8 mouse cellular contexts compared by ENCODE assay signal in the genomic region with DNA sequence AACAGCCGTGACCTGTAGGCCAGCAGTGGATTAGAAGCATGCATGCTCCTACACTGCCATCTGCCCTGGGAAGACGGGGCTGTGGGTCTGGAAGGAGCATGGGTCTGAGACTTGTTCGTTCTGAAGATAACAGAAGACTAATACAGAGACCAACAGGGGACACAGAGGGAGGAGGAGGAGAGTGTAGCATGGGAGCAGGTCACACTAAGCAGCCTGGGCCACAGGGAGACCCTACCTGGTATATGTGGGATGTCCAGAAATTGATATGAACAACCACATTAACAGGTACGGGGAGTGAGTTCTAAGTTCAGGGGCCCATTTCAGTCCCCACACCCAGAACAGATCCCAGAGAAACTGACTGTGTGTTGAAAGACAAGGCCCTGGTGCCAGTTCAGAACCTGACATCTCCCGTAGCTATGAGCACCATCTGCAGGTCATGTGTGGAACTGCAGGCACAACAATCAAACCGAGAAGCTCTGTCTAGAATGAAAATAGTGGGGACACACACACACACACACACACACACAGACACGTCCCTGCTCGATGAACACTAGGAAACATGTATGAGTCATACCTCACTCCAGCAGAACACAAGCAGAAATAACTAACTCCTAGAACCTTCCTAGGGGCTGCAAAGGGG.
DNase-seq lines count a peak whose midpoint lies in the region; ATAC-seq and TF ChIP-seq lines count a peak whose summit lies in the region.

No protein-coding gene starts in this region.

- no peaks in the 10 kb centered on the region for H3K27me3 ChIP-seq in thymus, adult 2 months (ENCODE audit: control insufficient read depth, insufficient read depth, low read length)
- no peaks in the 10 kb centered on the region for H3K27me3 ChIP-seq in hindbrain, embryonic 15.5 days

- no peak overlapping the region for H3K9ac ChIP-seq in hindbrain, embryonic 15.5 days

- H3K4me1 ChIP-seq in thymus, adult 2 months (replicated peaks; ENCODE audit: control insufficient read depth, insufficient read depth, low read length): no peaks in the 10 kb centered on the region
- H3K4me1 ChIP-seq in embryonic fibroblast, embryonic 13.5 days (ENCODE audit: control insufficient read depth, insufficient read depth, low read length): peaks cover 3% of the 10 kb centered on the region; the same call in 1 of the 2 replicates
- no peaks in the 10 kb centered on the region for H3K4me1 ChIP-seq in hindbrain, embryonic 15.5 days (replicated peaks)

- no peaks in the 10 kb centered on the region for H3K9me3 ChIP-seq in hindbrain, embryonic 15.5 days

- H3K36me3 ChIP-seq in thymus, adult 2 months (ENCODE audit: control insufficient read depth, insufficient read depth, low read length): no peaks in the 10 kb centered on the region
- H3K36me3 ChIP-seq in hindbrain, embryonic 15.5 days: 0 out of 2 replicates have a peak, but pooled peaks cover 4% of the 10 kb centered on the region

- ATAC-seq in hindbrain, embryonic 15.5 days (ENCODE audit: low FRiP score, low read depth): peak; percentile 63; the same call in 1 of the 2 replicates

- H3K27ac ChIP-seq in thymus, adult 2 months (ENCODE audit: control insufficient read depth, insufficient read depth, low read length): no peak overlapping the region
- H3K27ac ChIP-seq in embryonic fibroblast, embryonic 13.5 days (ENCODE audit: insufficient read depth, low read length): no peak overlapping the region
- no peak overlapping the region for H3K27ac ChIP-seq in hindbrain, embryonic 15.5 days (replicated peaks)

- intact Hi-C loops in left cerebral cortex, postnatal 4 days (cut with DNase I): loop anchor here (5.0 kb wide), 1 partner anchor 337 kb away; no protein-coding TSS in a partner anchor

- TF ChIP-seq CTCF in thymus, adult 2 months (IDR thresholded peaks at IDR 0.05; ENCODE audit: borderline replicate concordance, control insufficient read depth, extremely low read depth, insufficient read depth, low read length, poor library complexity): no peak
- TF ChIP-seq CTCF in brain, embryonic 14.5 days (IDR thresholded peaks at IDR 0.05; ENCODE audit: borderline replicate concordance, extremely low read depth, insufficient read depth, insufficient read length): peak; percentile 92
- TF ChIP-seq CTCF in embryonic fibroblast, embryonic 13.5 days (IDR thresholded peaks at IDR 0.05; ENCODE audit: borderline replicate concordance, insufficient read depth, low read length): peak; percentile 88

- WGBS in thymus, adult 2 months: 39% methylated on average over 8 of the region's 8 CpGs
- 41% methylated on average over 8 of the region's 8 CpGs for WGBS in hindbrain, embryonic 15.5 days

- H3K4me3 ChIP-seq in thymus, adult 2 months (ENCODE audit: control insufficient read depth, insufficient read depth, low read length): no peak overlapping the region
- H3K4me3 ChIP-seq in embryonic fibroblast, embryonic 13.5 days (ENCODE audit: insufficient read depth, low read length): no peak overlapping the region
- H3K4me3 ChIP-seq in hindbrain, embryonic 15.5 days: no peak overlapping the region

- no peak for TF ChIP-seq POLR2A in thymus, adult 2 months (IDR thresholded peaks at IDR 0.05; ENCODE audit: control insufficient read depth, extremely low read depth, insufficient read depth, low read length, poor library complexity)
- no peak for TF ChIP-seq POLR2A in brain, embryonic 14.5 days (IDR thresholded peaks at IDR 0.05; ENCODE audit: borderline replicate concordance, extremely low read depth, insufficient read depth, insufficient read length, poor library complexity, severe bottlenecking)
- no peak for TF ChIP-seq POLR2A in embryonic fibroblast, embryonic 13.5 days (IDR thresholded peaks at IDR 0.05; ENCODE audit: low read depth, low read length)

- DNase-seq in thymus, adult 2 months: peak; percentile 50
- no peak for DNase-seq in thymus, adult 18-20 months
- peak; percentile 88 for DNase-seq in brain, embryonic 14.5 days (ENCODE audit: low read depth)
- peak; percentile 80 for DNase-seq in left cerebral cortex, postnatal 4 days
- peak; percentile 73 for DNase-seq in neural tube, embryonic 10.5 days (ENCODE audit: extremely low spot score, low spot score)
- DNase-seq in thymus, postnatal 14 days: peak; percentile 53

- no peak overlapping the region for H3K4me2 ChIP-seq in hindbrain, embryonic 15.5 days

Comparison
In these comparisons a context has a peak if more than half of its experiments do, and no peak if none do; other contexts are left out.
1. DNase-seq: peak in thymus, adult 2 months (single experiment), brain, embryonic 14.5 days (single experiment), left cerebral cortex, postnatal 4 days (single experiment), neural tube, embryonic 10.5 days (single experiment) and thymus, postnatal 14 days (single experiment); none in thymus, adult 18-20 months (0 of 2).